Mouse (Mus musculus): ENCODE results near the gene Sart1. TPM values are rescaled to one million over a fixed set of nuclear protein-coding genes. Genes with fewer than 3 reads are reported as not detected.

Gene Sart1
- polyA plus RNA-seq, 1 experiment, result 48.9 TPM

- peaks cover 9% of the 10 kb centered on the region for H3K4me1 ChIP-seq (replicated peaks; ENCODE audit: control insufficient read depth, insufficient read depth, low read length)
- H3K4me3 ChIP-seq (ENCODE audit: control insufficient read depth, insufficient read depth, low read length), result no peak overlapping the region
- H3K27me3 ChIP-seq (ENCODE audit: control insufficient read depth, insufficient read depth, low read length), result no peaks in the 10 kb centered on the region
- no peaks in the 10 kb centered on the region for H3K36me3 ChIP-seq (ENCODE audit: control insufficient read depth, insufficient read depth, low read length)
- 88% methylated on average over 4 of the region's 4 CpGs for WGBS
- no peak overlapping the region for H3K27ac ChIP-seq (ENCODE audit: control insufficient read depth, insufficient read depth, low read length)
- no peak for DNase-seq
- TF ChIP-seq POLR2A (IDR thresholded peaks at IDR 0.05; ENCODE audit: control insufficient read depth, extremely low read depth, insufficient read depth, low read length, poor library complexity), result no peak
- TF ChIP-seq CTCF (IDR thresholded peaks at IDR 0.05; ENCODE audit: borderline replicate concordance, control insufficient read depth, extremely low read depth, insufficient read depth, low read length, poor library complexity), result no peak
Measured at GRCm38 (mm10) chr19:5395371-5395770, 6.9 kb upstream of the Sart1 start.

- 93% methylated on average over 10 of the region's 10 CpGs for WGBS
- peaks cover 13% of the 10 kb centered on the region for H3K4me1 ChIP-seq (replicated peaks; ENCODE audit: control insufficient read depth, insufficient read depth, low read length)
- TF ChIP-seq POLR2A (IDR thresholded peaks at IDR 0.05; ENCODE audit: control insufficient read depth, extremely low read depth, insufficient read depth, low read length, poor library complexity) (no peak), CTCF (IDR thresholded peaks at IDR 0.05; ENCODE audit: borderline replicate concordance, control insufficient read depth, extremely low read depth, insufficient read depth, low read length, poor library complexity) (no peak)
- H3K27ac ChIP-seq (ENCODE audit: control insufficient read depth, insufficient read depth, low read length), result no peak overlapping the region
- no peaks in the 10 kb centered on the region for H3K36me3 ChIP-seq (ENCODE audit: control insufficient read depth, insufficient read depth, low read length)
- no peak overlapping the region for H3K4me3 ChIP-seq (ENCODE audit: control insufficient read depth, insufficient read depth, low read length)
- no peaks in the 10 kb centered on the region for H3K27me3 ChIP-seq (ENCODE audit: control insufficient read depth, insufficient read depth, low read length)
- no peak for DNase-seq
Measured at GRCm38 (mm10) chr19:5394168-5394567, 5.7 kb upstream of the Sart1 start.

- Histone ChIP-seq H3K36me3 (ENCODE audit: control insufficient read depth, insufficient read depth, low read length) (no peaks in the 10 kb centered on the region), H3K27ac (ENCODE audit: control insufficient read depth, insufficient read depth, low read length) (no peak overlapping the region), H3K4me1 (replicated peaks; ENCODE audit: control insufficient read depth, insufficient read depth, low read length) (peaks cover 15% of the 10 kb centered on the region), H3K4me3 (ENCODE audit: control insufficient read depth, insufficient read depth, low read length) (no peak overlapping the region), H3K27me3 (ENCODE audit: control insufficient read depth, insufficient read depth, low read length) (no peaks in the 10 kb centered on the region)
- 74% methylated on average over 4 of the region's 4 CpGs for WGBS
- TF ChIP-seq CTCF (IDR thresholded peaks at IDR 0.05; ENCODE audit: borderline replicate concordance, control insufficient read depth, extremely low read depth, insufficient read depth, low read length, poor library complexity), result no peak
- no peak for DNase-seq
Measured at GRCm38 (mm10) chr19:5392892-5393291, 4.4 kb upstream of the Sart1 start.

- DNase-seq, result peak; percentile 43
- Histone ChIP-seq H3K4me3 (ENCODE audit: control insufficient read depth, insufficient read depth, low read length) (peak overlapping the region; percentile 0; the same call in 1 of the 2 replicates), H3K4me1 (replicated peaks; ENCODE audit: control insufficient read depth, insufficient read depth, low read length) (peaks cover 19% of the 10 kb centered on the region), H3K27me3 (ENCODE audit: control insufficient read depth, insufficient read depth, low read length) (no peaks in the 10 kb centered on the region), H3K27ac (ENCODE audit: control insufficient read depth, insufficient read depth, low read length) (peak overlapping the region; percentile 94), H3K36me3 (ENCODE audit: control insufficient read depth, insufficient read depth, low read length) (no peaks in the 10 kb centered on the region)
- TF ChIP-seq CTCF (IDR thresholded peaks at IDR 0.05; ENCODE audit: borderline replicate concordance, control insufficient read depth, extremely low read depth, insufficient read depth, low read length, poor library complexity) (no peak), POLR2A (IDR thresholded peaks at IDR 0.05; ENCODE audit: control insufficient read depth, extremely low read depth, insufficient read depth, low read length, poor library complexity) (no peak)
- 48% methylated on average over 8 of the region's 8 CpGs for WGBS
Measured at GRCm38 (mm10) chr19:5390416-5390815, 1.9 kb upstream of the Sart1 start.

- H3K27ac ChIP-seq (ENCODE audit: control insufficient read depth, insufficient read depth, low read length), result peak overlapping the region; percentile 94
- WGBS, result 2% methylated on average over 12 of the region's 12 CpGs
- DNase-seq, result peak; percentile 82
- peak overlapping the region; percentile 56 for H3K4me3 ChIP-seq (ENCODE audit: control insufficient read depth, insufficient read depth, low read length)
- H3K4me1 ChIP-seq (replicated peaks; ENCODE audit: control insufficient read depth, insufficient read depth, low read length), result peaks cover 19% of the 10 kb centered on the region
- TF ChIP-seq POLR2A (IDR thresholded peaks at IDR 0.05; ENCODE audit: control insufficient read depth, extremely low read depth, insufficient read depth, low read length, poor library complexity), result peak; percentile 71; the same call in 1 of the 2 replicates
- TF ChIP-seq CTCF (IDR thresholded peaks at IDR 0.05; ENCODE audit: borderline replicate concordance, control insufficient read depth, extremely low read depth, insufficient read depth, low read length, poor library complexity), result 0 out of 2 replicates have a peak, but pooled peaks have one; percentile 10
- peaks cover 2% of the 10 kb centered on the region; the same call in 1 of the 2 replicates for H3K36me3 ChIP-seq (ENCODE audit: control insufficient read depth, insufficient read depth, low read length)
- no peaks in the 10 kb centered on the region for H3K27me3 ChIP-seq (ENCODE audit: control insufficient read depth, insufficient read depth, low read length)
Measured at GRCm38 (mm10) chr19:5389647-5390046, 1.1 kb upstream of the Sart1 start.

- no peak for DNase-seq
- TF ChIP-seq CTCF (IDR thresholded peaks at IDR 0.05; ENCODE audit: borderline replicate concordance, control insufficient read depth, extremely low read depth, insufficient read depth, low read length, poor library complexity) (no peak), POLR2A (IDR thresholded peaks at IDR 0.05; ENCODE audit: control insufficient read depth, extremely low read depth, insufficient read depth, low read length, poor library complexity) (no peak)
- H3K27ac ChIP-seq (ENCODE audit: control insufficient read depth, insufficient read depth, low read length), result no peak overlapping the region
- under 1% methylated on average over 43 of the region's 43 CpGs for WGBS
- peaks cover 18% of the 10 kb centered on the region for H3K36me3 ChIP-seq (ENCODE audit: control insufficient read depth, insufficient read depth, low read length)
- H3K4me3 ChIP-seq (ENCODE audit: control insufficient read depth, insufficient read depth, low read length), result peak overlapping the region; percentile 88
- peaks cover 19% of the 10 kb centered on the region for H3K4me1 ChIP-seq (replicated peaks; ENCODE audit: control insufficient read depth, insufficient read depth, low read length)
- H3K27me3 ChIP-seq (ENCODE audit: control insufficient read depth, insufficient read depth, low read length), result no peaks in the 10 kb centered on the region
Measured at GRCm38 (mm10) chr19:5388011-5388441, 477 bp downstream of the Sart1 start.

- TF ChIP-seq POLR2A (IDR thresholded peaks at IDR 0.05; ENCODE audit: control insufficient read depth, extremely low read depth, insufficient read depth, low read length, poor library complexity), result no peak
- no peak for TF ChIP-seq CTCF (IDR thresholded peaks at IDR 0.05; ENCODE audit: borderline replicate concordance, control insufficient read depth, extremely low read depth, insufficient read depth, low read length, poor library complexity)
- 97% methylated on average over 8 of the region's 8 CpGs for WGBS
- no peak for DNase-seq
- Histone ChIP-seq H3K27ac (ENCODE audit: control insufficient read depth, insufficient read depth, low read length) (no peak overlapping the region), H3K4me3 (ENCODE audit: control insufficient read depth, insufficient read depth, low read length) (no peak overlapping the region), H3K27me3 (ENCODE audit: control insufficient read depth, insufficient read depth, low read length) (no peaks in the 10 kb centered on the region), H3K4me1 (replicated peaks; ENCODE audit: control insufficient read depth, insufficient read depth, low read length) (peaks cover 8% of the 10 kb centered on the region), H3K36me3 (ENCODE audit: control insufficient read depth, insufficient read depth, low read length) (peaks cover 51% of the 10 kb centered on the region)
Measured at GRCm38 (mm10) chr19:5384715-5385114, 3.8 kb downstream of the Sart1 start.
